Mouse (Mus musculus) macrophage (primary cell): ENCODE data around the gene Drd5. TPM values are rescaled to one million over a fixed set of nuclear protein-coding genes. Genes with fewer than 3 reads are reported as not detected.

ENCODE experiments used
- polyA plus RNA-seq: library from polyadenylated mRNA; stranded (reverse); fragments of 250-400 nt; gene quantifications from 3 replicates; pipeline ENCODE4 v1.2.4, GENCODE M21; 2018; ENCODE audit warnings: inconsistent platforms

Gene Drd5
- polyA plus RNA-seq, 1 experiment from 2014 or later: not detected

Other genes starting within 250 kb of the Drd5 start
- 0.15 TPM in 1 of 3 replicates, not detected in the others for gene Nsg1, start 159.5 kb upstream of the Drd5 start, polyA plus RNA-seq
- 2.4 to 4.7 TPM (median 2.9 TPM) in 3 replicates for gene Zbtb49, start 98.9 kb upstream of the Drd5 start, polyA plus RNA-seq
- 8.1 to 30.2 TPM (median 28.9 TPM) in 3 replicates for gene Lyar, start 98.9 kb upstream of the Drd5 start, polyA plus RNA-seq
- gene Tmem128, start 59.2 kb upstream of the Drd5 start, polyA plus RNA-seq: 20.3 to 50.4 TPM (median 43.0 TPM) in 3 replicates
- gene Otop1, start 43.4 kb upstream of the Drd5 start, polyA plus RNA-seq: not detected in 3 replicates
- 8.5 to 10.7 TPM (median 9.2 TPM) in 3 replicates for gene Slc2a9, start 183.8 kb downstream of the Drd5 start, polyA plus RNA-seq
- gene Wdr1, start 243.9 kb downstream of the Drd5 start, polyA plus RNA-seq: 222 to 407 TPM (median 317 TPM) in 3 replicates